Mouse (Mus musculus): ENCODE measurements around the gene Erbb3.
"Not testable (repeated sequence)": the region's sequence is repeated elsewhere in the genome, so short reads cannot be mapped to it uniquely, and the experiment has no call there.

Gene Erbb3

GRCm38 (mm10) chr10:128589464-128590192, at the start of gene Erbb3:
Gene Erbb3 (minus strand): TSS chr10:128589652.
- peak; percentile 80 for DNase-seq (ENCODE audit: low spot score)

DNA sequence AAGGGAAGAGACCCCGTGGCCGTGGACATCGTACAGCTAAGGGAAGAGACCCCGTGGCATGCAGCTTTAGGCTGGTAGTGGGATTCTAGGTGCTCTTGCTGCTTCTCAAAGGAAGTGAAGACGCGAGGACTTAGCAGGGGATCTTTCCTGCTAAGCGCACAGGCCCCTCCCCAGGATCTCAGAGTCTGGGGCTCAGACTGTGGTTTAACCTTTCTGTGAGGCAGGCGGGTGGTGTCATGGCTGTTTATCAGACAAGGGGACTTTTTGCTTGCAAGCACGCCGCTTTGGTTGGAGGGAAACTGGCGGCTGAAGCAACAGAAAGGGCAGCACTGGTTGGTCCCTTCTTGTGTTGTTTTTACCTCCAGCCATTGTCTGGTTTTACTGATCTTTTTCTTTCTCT, 47.6 kb upstream of the Erbb3 start:
- DNase-seq (ENCODE audit: low spot score), result no peak

DNA sequence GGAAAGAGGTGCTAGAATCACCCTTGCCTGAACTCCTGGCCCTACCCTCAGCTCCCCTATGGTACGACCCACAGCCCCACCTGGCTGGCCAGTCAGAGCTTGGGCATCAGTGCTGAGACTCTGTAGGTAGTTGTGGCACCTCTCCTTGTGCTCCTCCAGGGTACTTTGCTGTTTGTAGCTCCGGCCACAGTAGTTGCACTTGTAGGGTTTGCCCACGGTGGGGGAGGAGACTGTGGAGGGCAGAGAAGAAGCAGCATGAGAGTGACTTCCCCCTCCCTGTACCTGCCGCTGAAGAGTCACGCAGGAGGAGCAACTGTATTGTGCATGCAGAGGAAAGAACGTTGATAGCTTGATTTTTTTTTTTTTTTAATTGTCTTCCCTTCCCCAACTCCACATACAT, 47.1 kb upstream of the Erbb3 start:
- DNase-seq (ENCODE audit: low spot score), result no peak

GRCm38 (mm10) chr10:128635697-128636096, 46.2 kb upstream of the Erbb3 start:
- DNase-seq (ENCODE audit: low spot score), result no peak

GRCm38 (mm10) chr10:128631571-128631970, 42.1 kb upstream of the Erbb3 start:
- DNase-seq (ENCODE audit: low spot score), result no peak

DNA sequence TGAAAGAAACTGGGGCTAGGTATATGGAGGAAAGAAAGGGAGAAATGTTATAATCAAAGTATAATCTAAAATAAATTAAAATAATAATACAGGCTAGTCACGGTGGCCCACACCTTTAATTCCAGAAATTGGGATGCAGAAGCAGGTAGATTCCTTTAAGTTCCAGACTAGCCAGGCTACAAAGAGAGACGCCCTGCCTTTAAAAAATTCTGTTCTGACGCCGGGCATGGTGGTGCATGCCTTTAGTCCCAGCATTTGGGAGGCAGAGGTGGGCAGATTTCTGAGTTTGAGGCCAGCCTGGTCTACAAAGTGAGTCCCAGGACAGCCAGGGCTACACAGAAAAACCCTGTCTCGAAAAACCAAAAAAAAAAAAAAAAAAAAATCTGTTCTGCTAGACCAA, 40.9 kb upstream of the Erbb3 start:
- DNase-seq (ENCODE audit: low spot score), result not testable (repeated sequence)

DNA sequence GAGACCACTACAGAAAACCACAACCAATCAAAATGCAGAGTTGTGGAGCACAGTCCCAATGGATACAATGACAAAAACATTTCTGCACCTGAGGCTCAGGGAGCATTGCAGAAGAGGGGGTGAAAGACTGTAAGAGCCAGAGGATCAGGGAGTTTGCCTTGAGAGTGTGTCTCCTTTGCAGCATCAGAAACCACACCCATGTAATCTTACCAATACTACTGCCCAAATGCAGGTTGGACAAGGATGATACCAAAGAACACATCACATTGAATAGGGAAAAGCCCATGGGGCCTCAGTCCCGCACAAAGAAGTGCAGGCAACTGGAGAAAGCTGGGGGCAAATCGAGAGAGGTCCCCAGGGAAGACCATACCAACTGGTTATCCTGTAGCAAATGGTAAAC, 40.3 kb upstream of the Erbb3 start:
- DNase-seq (ENCODE audit: low spot score), result no peak

- no peak for DNase-seq (ENCODE audit: low spot score)
Observed at GRCm38 (mm10) chr10:128627398-128628317, 38.2 kb upstream of the Erbb3 start.

DNA sequence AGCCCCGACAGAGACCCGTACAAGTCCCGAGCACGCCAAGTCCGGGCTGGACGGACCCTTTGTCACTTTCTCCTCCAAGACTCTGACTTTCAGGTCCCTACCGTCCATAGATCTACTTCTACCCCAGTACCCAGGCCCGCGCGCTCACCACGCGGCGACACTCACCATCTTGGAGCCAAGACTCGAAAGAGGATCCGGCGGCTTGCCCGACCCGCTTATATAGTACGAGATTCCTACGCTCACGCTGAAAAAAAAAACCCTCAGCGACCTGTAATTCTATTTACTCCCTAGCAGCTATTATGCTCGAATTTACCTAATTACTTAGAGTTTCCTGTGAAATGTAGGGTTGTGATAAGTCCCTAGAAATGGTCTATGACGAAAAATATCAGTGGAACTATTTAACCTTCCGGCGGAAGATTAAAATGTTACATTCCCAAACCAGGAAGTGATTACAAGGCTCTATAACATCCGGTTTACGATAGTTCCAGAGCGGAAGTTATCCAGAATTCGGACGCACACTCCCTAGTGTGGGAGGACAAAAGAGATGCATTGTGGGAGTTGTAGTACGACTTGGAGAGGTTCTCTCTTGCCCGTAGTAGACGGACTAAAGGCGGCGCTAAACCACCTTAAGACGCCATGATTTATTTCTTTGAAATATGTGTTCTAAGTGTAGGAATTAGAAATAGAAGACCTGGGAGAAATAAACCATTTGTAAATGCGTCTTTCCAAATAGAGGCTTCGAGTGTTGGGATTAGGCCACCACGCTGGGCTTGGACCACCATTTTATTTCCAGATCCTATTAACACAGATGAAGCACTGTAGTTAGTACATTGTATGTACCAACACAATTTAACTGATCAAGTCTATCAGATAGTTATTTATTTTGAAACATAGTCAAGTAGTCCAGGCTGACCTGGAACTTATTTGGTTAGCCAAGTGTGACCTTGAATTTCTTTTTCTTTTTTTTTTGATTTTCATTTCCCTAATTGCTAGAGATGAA, 37.2 kb upstream of the Erbb3 start, which contains the start of gene Rps26:
Gene Rps26, minus strand, starts transcription at position 437 of the 1,000 bp plus-strand sequence.
- peak; percentile 85 for DNase-seq (ENCODE audit: low spot score)

DNA sequence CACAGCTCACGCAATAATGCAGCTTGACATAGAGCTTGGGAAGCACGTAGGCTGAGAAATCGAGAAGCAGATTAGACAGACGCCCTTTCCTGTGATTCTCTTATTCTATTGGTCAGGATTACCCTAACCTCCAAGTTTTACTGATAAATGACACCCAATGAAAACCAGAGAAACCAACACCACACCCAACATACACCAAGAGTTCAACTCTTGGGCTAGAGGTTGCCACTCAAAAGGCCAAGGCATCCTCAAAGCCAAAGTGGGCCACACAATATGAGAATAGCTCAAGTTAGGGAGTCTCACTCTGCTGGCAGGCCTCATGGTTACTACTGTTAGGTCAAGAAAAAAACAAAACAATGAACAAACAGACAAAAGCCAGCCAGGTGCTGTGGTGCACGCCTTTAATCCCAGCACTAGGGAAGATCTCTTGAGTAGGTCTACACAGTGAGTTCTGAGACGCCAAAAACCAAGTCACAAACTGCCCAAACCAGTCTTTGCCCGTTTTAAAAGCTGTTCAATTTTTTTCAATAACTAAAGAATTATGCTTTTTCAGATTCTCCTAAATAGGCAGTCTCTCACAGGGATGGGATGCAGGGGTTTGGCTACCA, 35.9 kb upstream of the Erbb3 start:
- DNase-seq (ENCODE audit: low spot score), result no peak

DNA sequence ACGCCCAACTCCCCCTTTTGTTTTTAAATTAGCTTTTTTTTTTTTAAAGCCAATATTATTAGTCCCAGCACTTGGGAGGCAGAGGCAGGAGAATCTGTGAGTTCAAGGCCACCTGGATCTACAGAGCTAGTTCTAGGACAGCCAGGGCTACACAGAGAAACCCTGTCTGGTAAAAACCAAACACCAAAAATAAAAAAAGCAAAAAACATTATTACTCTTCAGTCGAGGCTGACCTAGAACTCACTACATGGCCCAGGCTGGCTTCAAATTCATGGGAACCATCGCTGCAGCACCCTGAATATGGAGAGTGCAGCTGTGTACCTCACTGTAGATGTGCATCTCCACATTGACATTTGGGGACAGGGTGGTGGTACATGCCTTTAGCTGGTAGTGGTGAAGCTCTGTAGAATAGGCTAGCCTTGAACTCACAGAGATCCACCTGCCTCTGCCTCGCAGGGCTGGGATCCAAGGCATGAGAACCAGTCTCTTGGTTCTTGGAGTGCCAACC, 33.7 kb upstream of the Erbb3 start:
- DNase-seq (ENCODE audit: low spot score), result not testable (repeated sequence)

DNA sequence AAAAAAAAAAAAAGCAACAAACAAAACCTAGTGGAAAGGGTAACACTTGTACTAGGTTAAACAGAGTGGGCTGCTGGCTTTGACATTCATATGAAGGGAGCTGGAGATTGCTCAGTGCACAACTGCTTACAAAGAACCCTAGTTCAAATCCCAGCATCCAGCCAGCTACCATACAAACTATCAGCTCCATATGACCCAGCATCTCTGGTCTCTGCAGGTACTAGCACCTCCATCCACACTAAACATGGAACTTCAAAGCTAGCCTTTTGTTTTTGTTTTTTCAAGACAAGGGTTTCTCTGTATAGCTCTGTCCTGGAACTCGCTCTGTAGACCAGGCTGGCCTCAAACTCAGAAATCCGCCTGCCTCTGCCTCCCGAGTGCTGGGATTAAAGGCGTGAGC, 33.2 kb upstream of the Erbb3 start:
- no peak for DNase-seq (ENCODE audit: low spot score)

DNA sequence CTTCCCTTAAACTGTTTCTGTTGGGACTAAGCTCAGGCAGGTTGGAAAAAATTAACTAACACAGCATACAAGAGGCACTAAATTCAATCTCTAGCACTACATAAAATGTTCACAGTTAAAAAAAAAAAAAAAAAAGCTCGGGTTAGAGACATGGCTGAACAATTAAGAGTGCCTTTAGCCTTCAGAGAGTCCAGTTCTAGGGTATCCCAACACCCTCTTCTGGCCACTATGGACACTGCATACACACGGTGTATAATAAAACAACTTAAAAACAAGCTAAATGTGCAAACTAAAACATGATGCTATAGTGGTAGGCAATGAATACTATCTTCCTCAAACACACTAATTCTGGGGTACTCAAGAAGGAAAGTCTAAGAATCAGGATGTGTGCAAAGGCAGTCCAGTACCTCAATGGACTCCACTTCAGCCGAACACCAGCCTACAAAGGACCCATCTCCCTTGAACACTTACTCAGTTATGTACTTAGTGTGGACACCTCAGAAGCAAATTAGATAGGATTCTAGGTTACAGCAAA, 32.6 kb upstream of the Erbb3 start:
- DNase-seq (ENCODE audit: low spot score), result no peak

- DNase-seq (ENCODE audit: low spot score), result no peak
Observed at GRCm38 (mm10) chr10:128620241-128620640, 30.8 kb upstream of the Erbb3 start.

- not testable (repeated sequence) for DNase-seq (ENCODE audit: low spot score)
Observed at GRCm38 (mm10) chr10:128619148-128619547, 29.7 kb upstream of the Erbb3 start.

DNA sequence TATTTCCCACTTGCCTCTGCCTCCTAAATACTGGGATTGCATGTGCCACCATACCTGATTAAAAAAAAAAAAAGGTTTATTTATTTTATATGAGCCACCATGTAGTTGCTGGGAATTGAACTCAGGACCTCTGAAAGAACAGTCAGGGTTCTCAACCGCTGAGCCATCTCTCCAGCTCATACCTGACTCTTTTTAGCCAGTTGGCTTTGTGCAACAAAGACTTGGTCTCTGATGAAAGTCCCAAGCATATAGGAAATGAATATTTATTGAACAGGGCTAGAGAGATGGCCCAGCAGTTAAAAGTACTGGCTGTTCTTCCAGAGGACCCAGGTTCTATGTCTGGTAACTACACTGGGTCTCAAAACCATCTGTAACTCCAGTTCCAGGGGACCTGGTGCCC, 29.1 kb upstream of the Erbb3 start:
- DNase-seq (ENCODE audit: low spot score), result no peak

DNA sequence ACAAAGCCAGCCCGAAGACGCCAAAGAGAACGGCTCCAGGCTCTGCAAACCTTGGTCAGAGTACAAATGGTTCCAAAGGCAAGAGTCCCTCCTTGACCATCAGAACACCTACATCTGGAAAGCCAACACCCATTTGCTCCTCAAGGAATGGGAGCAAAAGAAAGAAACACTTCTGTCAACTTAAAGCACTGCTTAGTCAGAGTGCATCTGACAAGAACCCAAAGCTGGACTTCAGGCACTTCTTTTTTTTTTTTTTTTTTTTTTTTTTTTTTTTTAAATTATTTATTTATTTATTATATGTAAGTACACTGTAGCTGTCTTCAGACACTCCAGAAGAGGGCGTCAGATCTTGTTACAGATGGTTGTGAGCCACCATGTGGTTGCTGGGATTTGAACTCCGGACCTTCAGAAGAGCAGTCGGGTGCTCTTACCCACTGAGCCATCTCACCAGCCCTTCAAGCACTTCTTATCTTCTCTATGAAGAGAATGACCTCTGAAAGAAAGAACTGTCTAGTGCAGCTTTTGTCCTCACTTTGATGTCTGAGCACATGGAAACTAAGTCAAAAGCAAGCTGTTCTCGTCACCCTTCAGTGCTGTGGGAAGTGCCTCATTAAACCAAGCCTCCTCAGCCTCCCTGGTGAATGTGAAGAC, 26.5 kb upstream of the Erbb3 start:
- DNase-seq (ENCODE audit: low spot score), result not testable (repeated sequence)

DNA sequence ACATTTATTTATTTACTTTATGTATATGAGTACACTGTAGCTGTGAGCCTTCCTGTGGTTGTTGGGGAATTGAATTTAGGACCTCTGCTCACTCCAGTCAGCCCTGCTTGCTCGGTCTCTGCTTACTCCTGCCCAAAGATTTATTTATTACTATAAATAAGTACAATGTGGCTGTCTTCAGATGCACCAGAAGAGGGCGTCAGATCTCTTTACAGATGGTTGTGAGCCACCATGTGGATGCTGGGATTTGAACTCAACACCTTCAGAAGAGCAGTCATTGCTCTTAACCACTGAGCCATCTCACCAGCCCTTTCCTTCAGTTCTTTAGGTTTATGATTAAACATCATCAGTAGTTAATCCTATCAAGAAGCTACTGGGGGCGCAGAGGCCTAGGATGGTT, 25.5 kb upstream of the Erbb3 start:
- no peak for DNase-seq (ENCODE audit: low spot score)

DNA sequence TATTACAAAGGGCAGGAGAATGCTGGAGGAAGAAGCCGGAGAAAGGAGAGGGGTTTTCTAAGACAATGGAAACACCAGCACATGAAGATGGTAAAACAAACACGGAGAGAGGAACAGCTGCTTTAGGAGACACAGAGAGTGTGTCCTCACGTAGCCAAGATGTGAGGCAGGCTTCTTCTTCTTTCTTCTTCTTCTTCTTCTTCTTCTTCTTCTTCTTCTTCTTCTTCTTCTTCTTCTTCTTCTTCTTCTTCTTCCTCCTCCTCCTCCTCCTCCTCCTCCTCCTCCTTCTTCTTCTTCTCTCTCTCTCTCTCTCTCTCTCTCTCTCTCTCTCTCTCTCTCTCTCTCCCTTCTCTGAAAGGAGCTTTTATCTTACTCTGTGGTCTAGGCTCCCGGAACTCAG, 24.4 kb upstream of the Erbb3 start:
- not testable (repeated sequence) for DNase-seq (ENCODE audit: low spot score)

DNA sequence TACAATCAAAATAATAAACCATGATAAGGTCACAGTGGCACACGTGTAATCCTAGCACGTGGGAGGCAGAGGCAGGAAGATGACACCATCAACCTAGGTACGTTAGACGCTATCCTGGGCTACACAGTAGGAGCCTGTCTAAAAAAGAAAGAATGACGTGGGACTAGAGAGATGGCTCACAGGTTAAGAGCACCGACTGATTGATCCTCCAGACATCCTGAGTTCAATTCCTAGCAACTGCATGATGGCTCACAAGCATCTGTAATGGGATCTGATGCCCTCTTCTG, 23.6 kb upstream of the Erbb3 start:
- DNase-seq (ENCODE audit: low spot score), result no peak
